Mouse (Mus musculus) CD4-positive naive resting alpha-beta T cell, adult 57 days (primary cell): ENCODE results near the gene Mllt1. TPM values are rescaled to one million over a fixed set of nuclear protein-coding genes. Genes with fewer than 3 reads are reported as not detected.

Experiments used
- total RNA-seq: library from RNA; stranded (reverse); gene quantifications from one replicate; pipeline ENCODE4 v1.2.4, GENCODE M21; 2023

Mllt1 gene
- 37.9 TPM for total RNA-seq

GRCm38 (mm10) chr17:56935363-56936131, at the start of gene Mllt1:
TSS of gene Mllt1 (minus strand) at chr17:56935415.

DNA sequence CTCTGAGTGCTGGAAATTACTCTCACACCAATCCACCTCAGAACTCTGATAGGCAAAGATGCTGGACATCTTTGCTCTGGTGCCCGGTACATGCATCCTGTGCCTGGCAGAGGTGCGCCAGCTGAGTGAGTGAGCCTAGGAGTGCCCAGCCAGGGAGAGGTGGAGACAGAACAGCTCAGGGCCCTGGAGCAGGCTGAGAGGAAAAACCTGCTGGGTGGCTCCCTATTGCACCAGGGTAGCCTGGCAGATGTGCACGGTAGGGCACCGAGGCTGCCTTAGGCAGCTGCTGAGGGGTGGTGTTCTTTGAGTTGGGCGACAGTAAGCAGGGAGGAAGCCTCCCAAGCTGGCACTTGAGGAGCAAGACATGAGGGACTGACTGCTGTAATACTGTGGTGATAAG, 46.8 kb upstream of the Mllt1 start, which contains the start of gene Acer1:
TSS of gene Acer1 (minus strand) at position 114 of the 400 bp plus-strand sequence.

GRCm38 (mm10) chr17:56874936-56875651, 60.1 kb downstream of the Mllt1 start, which contains the start of gene 1700061G19Rik:
TSS of gene 1700061G19Rik (plus strand) at chr17:56875477.

DNA sequence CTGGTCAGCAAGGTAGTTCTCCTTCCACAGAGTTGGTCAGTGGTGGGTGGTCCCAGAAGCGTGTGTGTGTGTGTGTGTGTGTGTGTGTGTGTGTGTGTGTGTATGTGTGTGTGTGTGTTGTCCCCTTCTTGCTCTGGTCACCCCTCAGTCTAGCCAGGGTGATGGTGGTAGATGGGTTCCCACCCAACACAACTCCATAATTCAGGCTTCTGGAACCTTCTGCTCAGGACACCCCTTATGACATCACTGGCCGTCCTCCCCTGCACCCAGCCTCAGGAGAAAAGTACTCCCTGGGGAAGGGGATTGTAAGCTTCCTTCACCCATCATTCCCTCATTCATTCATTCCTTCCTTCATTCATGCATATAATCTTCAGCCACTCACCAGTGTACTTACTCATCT, 61.0 kb downstream of the Mllt1 start, which contains the start of gene Acsbg2:
TSS of gene Acsbg2 (minus strand) at position 211 of the 400 bp plus-strand sequence.

Other genes starting within 250 kb of the Mllt1 start
- gene Ndufa11, start 217.6 kb downstream of the Mllt1 start, total RNA-seq = 64.4 TPM
- 10.4 TPM for gene Vmac, start 217.4 kb downstream of the Mllt1 start, total RNA-seq
- not detected for gene Nrtn, start 177.9 kb downstream of the Mllt1 start, total RNA-seq
- 60.2 TPM for gene Dus3l, start 170.7 kb downstream of the Mllt1 start, total RNA-seq
- gene Prr22, start 165.2 kb downstream of the Mllt1 start, total RNA-seq = 1.5 TPM
- 17.7 TPM for gene Rfx2, start 104.4 kb downstream of the Mllt1 start, total RNA-seq
- gene Acsbg2, start 61.0 kb downstream of the Mllt1 start, total RNA-seq = not detected
- gene 1700061G19Rik, start 59.9 kb downstream of the Mllt1 start, total RNA-seq = 0.65 TPM
- gene Acer1, start 46.7 kb upstream of the Mllt1 start, total RNA-seq = not detected
- 28.6 TPM for gene Clpp, start 54.9 kb upstream of the Mllt1 start, total RNA-seq
- gene Alkbh7, start 61.9 kb upstream of the Mllt1 start, total RNA-seq = 12.4 TPM
- gene Pspn, start 64.6 kb upstream of the Mllt1 start, total RNA-seq = not detected
- 57.0 TPM for gene Gtf2f1, start 75.9 kb upstream of the Mllt1 start, total RNA-seq
- gene Gm17949, start 76.1 kb upstream of the Mllt1 start, total RNA-seq = not detected
- 127 TPM for gene Khsrp, start 96.1 kb upstream of the Mllt1 start, total RNA-seq
- not detected for gene Slc25a41, start 106.2 kb upstream of the Mllt1 start, total RNA-seq
- gene Crb3, start 123.7 kb upstream of the Mllt1 start, total RNA-seq = 1.9 TPM
- 36.3 TPM for gene Slc25a23, start 124.4 kb upstream of the Mllt1 start, total RNA-seq
- 170 TPM for gene Dennd1c, start 143.1 kb upstream of the Mllt1 start, total RNA-seq
- gene Tubb4a, start 152.4 kb upstream of the Mllt1 start, total RNA-seq = 2.1 TPM
- gene Tnfsf9, start 169.9 kb upstream of the Mllt1 start, total RNA-seq = 2.3 TPM
- gene Cd70, start 214.4 kb upstream of the Mllt1 start, total RNA-seq = not detected